ENCODE assay signal across 10 mouse cellular contexts in genomic region chr4:130267069-130267468, GRCm38 (mm10). TPM values are rescaled to one million over a fixed set of nuclear protein-coding genes. Genes with fewer than 3 reads are reported as not detected.
DNase-seq lines count a peak whose midpoint lies in the region; ATAC-seq and TF ChIP-seq lines count a peak whose summit lies in the region.
"Had no signal": no experiment of that assay in that cellular context is flagged by ENCODE, and none has a peak within 500 bp of the region (broad histone marks: within the 10 kb centered on the region; RNA-seq: fewer than 3 reads in every experiment).

No protein-coding gene starts in this region.

- intact Hi-C loops in left cerebral cortex, postnatal 36 days (cut with DNase I) = no loop called here

- H3K4me2 ChIP-seq in liver, embryonic 12.5 days = peak overlapping the region; percentile 8; the same call in 1 of the 2 replicates
- H3K4me2 ChIP-seq in stomach, embryonic 15.5 days = peak overlapping the region; percentile 46

- H3K4me1 ChIP-seq in kidney, adult 2 months (ENCODE audit: control insufficient read depth, insufficient read depth, low read length) = peaks cover 12% of the 10 kb centered on the region
- peaks cover 38% of the 10 kb centered on the region for H3K4me1 ChIP-seq in liver, embryonic 12.5 days
- H3K4me1 ChIP-seq in stomach, embryonic 15.5 days = 0 out of 2 replicates have a peak, but pooled peaks cover 6% of the 10 kb centered on the region

- H3K27ac ChIP-seq in kidney, adult 2 months (ENCODE audit: insufficient read depth, low read depth, low read length) = no peak overlapping the region; the same call in 1 of the 2 replicates
- H3K27ac ChIP-seq in liver, embryonic 12.5 days = 0 out of 2 replicates have a peak overlapping the region, but pooled peaks have one; percentile 6
- H3K27ac ChIP-seq in stomach, embryonic 15.5 days = peak overlapping the region; percentile 28; the same call in 1 of the 2 replicates

- DNase-seq in ovary, adult 18-20 months (ENCODE audit: low spot score) = peak; percentile 10
- no peak for DNase-seq in ovary, postnatal 10 days (ENCODE audit: low spot score)
- peak; percentile 90 for DNase-seq in kidney, adult 2 months
- DNase-seq in left cerebral cortex, postnatal 36 days (ENCODE audit: low spot score in 2 of 2) = no peak
- no peak for DNase-seq in layer of hippocampus, adult 9-10 months (ENCODE audit: low spot score)
- DNase-seq in cerebellum, postnatal 10 days = no peak

- no peaks in the 10 kb centered on the region for H3K27me3 ChIP-seq in kidney, adult 2 months (replicated peaks; ENCODE audit: control insufficient read depth, insufficient read depth, low read length)
- H3K27me3 ChIP-seq in liver, embryonic 12.5 days (replicated peaks) = peaks cover 73% of the 10 kb centered on the region
- H3K27me3 ChIP-seq in stomach, embryonic 15.5 days (replicated peaks) = 0 out of 2 replicates have a peak, but pooled peaks cover 3% of the 10 kb centered on the region

- 0 out of 2 replicates have a peak, but pooled peaks have one; percentile 7 for TF ChIP-seq CTCF in kidney, adult 2 months (conservative IDR thresholded peaks at IDR 0.05; ENCODE audit: insufficient read depth, insufficient read length, low read depth, low read length)

- no peak for TF ChIP-seq POLR2A in kidney, adult 2 months (IDR thresholded peaks at IDR 0.05; ENCODE audit: low read depth, low read length)

- no peaks in the 10 kb centered on the region for H3K9me3 ChIP-seq in liver, embryonic 12.5 days (replicated peaks)
- no peaks in the 10 kb centered on the region for H3K9me3 ChIP-seq in stomach, embryonic 15.5 days
- H3K9me3 ChIP-seq: G1E had no signal

- H3K4me3 ChIP-seq in kidney, adult 2 months (ENCODE audit: insufficient read depth, low read depth, low read length) = no peak overlapping the region
- no peak overlapping the region for H3K4me3 ChIP-seq in liver, embryonic 12.5 days
- peak overlapping the region; percentile 16; the same call in 1 of the 2 replicates for H3K4me3 ChIP-seq in stomach, embryonic 15.5 days (replicated peaks)

- ATAC-seq in liver, embryonic 12.5 days = peak; percentile 48
- peak; percentile 78 for ATAC-seq in stomach, embryonic 15.5 days (ENCODE audit: insufficient read depth, low FRiP score, low read depth)

- H3K9ac ChIP-seq in liver, embryonic 12.5 days = no peak overlapping the region
- no peak overlapping the region for H3K9ac ChIP-seq in stomach, embryonic 15.5 days

- H3K36me3 ChIP-seq in kidney, adult 2 months (ENCODE audit: control insufficient read depth, insufficient read depth, low read length) = no peaks in the 10 kb centered on the region
- no peaks in the 10 kb centered on the region for H3K36me3 ChIP-seq in liver, embryonic 12.5 days
- H3K36me3 ChIP-seq in stomach, embryonic 15.5 days = no peaks in the 10 kb centered on the region
- H3K36me3 ChIP-seq: G1E had no signal

- 52% methylated on average over 7 of the region's 7 CpGs for WGBS in kidney, adult 2 months
- 71% methylated on average over 7 of the region's 7 CpGs for WGBS in liver, embryonic 12.5 days (ENCODE audit: insufficient replicate concordance)
- 62% methylated on average over 7 of the region's 7 CpGs for WGBS in stomach, embryonic 15.5 days

RNA-seq across cellular contexts. Expression of gene Serinc2, which starts 11.9 kb away (rescaled TPM):
- polyA plus RNA-seq in kidney, adult 2 months (2012; rRNA removed) = 54.8 and 77.5 TPM in 2 replicates
- polyA plus RNA-seq in liver, embryonic 12.5 days (2016; fragmentation: Nextera tagmentation; extraction: Ambion mirVana) = 1.7 and 3.1 TPM in 2 replicates
- 34.0 and 34.5 TPM in 2 replicates for polyA plus RNA-seq in stomach, embryonic 15.5 days (2015; fragmentation: Nextera tagmentation; extraction: Ambion mirVana)
- total RNA-seq in left cerebral cortex, postnatal 36 days (2021) = 1 to 10 TPM; 5.7 to 7.1 TPM
- total RNA-seq: G1E; granulocyte monocyte progenitor cell, adult 5-6 weeks had no signal
- polyA plus RNA-seq: G1E had no signal

RNA-seq across cellular contexts. Expression of gene Fabp3, which starts 41.3 kb away (rescaled TPM):
- 235 and 321 TPM in 2 replicates for polyA plus RNA-seq in kidney, adult 2 months (2012; rRNA removed)
- polyA plus RNA-seq in liver, embryonic 12.5 days (2016; fragmentation: Nextera tagmentation; extraction: Ambion mirVana) = 1.3 and 1.5 TPM in 2 replicates
- polyA plus RNA-seq in stomach, embryonic 15.5 days (2015; fragmentation: Nextera tagmentation; extraction: Ambion mirVana) = 7.4 and 7.7 TPM in 2 replicates
- total RNA-seq in left cerebral cortex, postnatal 36 days (2021) = 100 to 1,000 TPM; 141 to 166 TPM
- total RNA-seq: G1E; granulocyte monocyte progenitor cell, adult 5-6 weeks had no signal
- polyA plus RNA-seq: G1E had no signal

RNA-seq across cellular contexts. Expression of gene Gm10570, which starts 41.4 kb away (rescaled TPM):
- polyA plus RNA-seq in kidney, adult 2 months (2012; rRNA removed) = 0.25 and 0.62 TPM in 2 replicates
- polyA plus RNA-seq in liver, embryonic 12.5 days (2016; fragmentation: Nextera tagmentation; extraction: Ambion mirVana) = not detected in 2 replicates
- 0.57 TPM in 1 of 2 replicates, not detected in the other for polyA plus RNA-seq in stomach, embryonic 15.5 days (2015; fragmentation: Nextera tagmentation; extraction: Ambion mirVana)
- total RNA-seq in left cerebral cortex, postnatal 36 days (2021) = 1 to 10 TPM; 1.4 to 1.8 TPM
- total RNA-seq: G1E; granulocyte monocyte progenitor cell, adult 5-6 weeks had no signal
- polyA plus RNA-seq: G1E had no signal

RNA-seq across cellular contexts. Expression of gene Gm853, which starts 44.9 kb away (rescaled TPM):
- 64.7 and 89.1 TPM in 2 replicates for polyA plus RNA-seq in kidney, adult 2 months (2012; rRNA removed)
- not detected in 2 replicates for polyA plus RNA-seq in liver, embryonic 12.5 days (2016; fragmentation: Nextera tagmentation; extraction: Ambion mirVana)
- polyA plus RNA-seq in stomach, embryonic 15.5 days (2015; fragmentation: Nextera tagmentation; extraction: Ambion mirVana) = not detected in 2 replicates
- total RNA-seq in left cerebral cortex, postnatal 36 days (2021) = not detected
- total RNA-seq: granulocyte monocyte progenitor cell, adult 5-6 weeks had no signal
- polyA plus RNA-seq: G1E had no signal

Comparison
In these comparisons a context has a peak if more than half of its experiments do, and no peak if none do; other contexts are left out.
1. DNase-seq: peak in ovary, adult 18-20 months (single experiment) and kidney, adult 2 months (single experiment); none in ovary, postnatal 10 days (single experiment), left cerebral cortex, postnatal 36 days (0 of 2), layer of hippocampus, adult 9-10 months (single experiment) and cerebellum, postnatal 10 days (0 of 2).
2. RNA of gene Fabp3, which starts 41.3 kb away (polyA plus RNA-seq): 235 to 321 TPM in kidney, adult 2 months; 7.4 to 7.7 TPM in stomach, embryonic 15.5 days and 1.3 to 1.5 TPM in liver, embryonic 12.5 days; every median in the first group is over 10 times any median in the second.